Mouse (Mus musculus) liver, embryonic 11.5 days (tissue): ENCODE results near the gene Efnb3. TPM values are rescaled to one million over a fixed set of nuclear protein-coding genes. Genes with fewer than 3 reads are reported as not detected.
A peak's percentile ranks its signal among the peaks of the same experiment; 100 is the strongest.
"Not testable (repeated sequence)": the region's sequence is repeated elsewhere in the genome, so short reads cannot be mapped to it uniquely, and the experiment has no call there.

Experiments
- ATAC-seq: fragments of 200-750 bp; cut with Nextera tagmentation; replicated peaks from 2 replicates; pipeline ENCODE4 v1.8.0; 2017; ENCODE audit warnings: moderate number of reproducible peaks, mild to moderate bottlenecking, moderate TSS enrichment, moderate library complexity; ENCODE audit not compliant: low FRiP score
- DNase-seq: peaks from one replicate; pipeline ENCODE4 v3.0.0-alpha.2; 2017; ENCODE audit warnings: low spot score
- H3K27ac ChIP-seq: fragments of 300-500 bp; sonication (generic); 2 replicates; pipeline ENCODE4 v1.5.1; 2014; ENCODE audit warnings: mild to moderate bottlenecking, low read depth, low read length, control low read depth
- H3K27me3 ChIP-seq: fragments of 300-500 bp; sonication (generic); replicated peaks from 2 replicates; pipeline ENCODE4 v1.6.1; 2014; ENCODE audit warnings: low read length, mixed read lengths; ENCODE audit not compliant: control insufficient read depth, insufficient read depth
- H3K36me3 ChIP-seq: fragments of 300-500 bp; sonication (generic); 2 replicates; pipeline ENCODE4 v1.6.1; 2014; ENCODE audit warnings: mild to moderate bottlenecking, low read length, moderate library complexity, mixed read lengths; ENCODE audit not compliant: control insufficient read depth, insufficient read depth
- H3K4me1 ChIP-seq: fragments of 300-500 bp; sonication (generic); replicated peaks from 2 replicates; pipeline ENCODE4 v1.6.1; 2014; ENCODE audit warnings: low read length, mixed read lengths; ENCODE audit not compliant: control insufficient read depth, insufficient read depth
- H3K4me2 ChIP-seq: fragments of 300-500 bp; sonication (generic); 2 replicates; pipeline ENCODE4 v1.6.1; 2014; ENCODE audit warnings: mild to moderate bottlenecking, control low read depth, moderate library complexity
- H3K4me3 ChIP-seq: fragments of 300-500 bp; sonication (generic); 2 replicates; pipeline ENCODE4 v1.5.1; 2014; ENCODE audit warnings: low read depth, low read length, control low read depth
- H3K9ac ChIP-seq: fragments of 300-500 bp; sonication (generic); 2 replicates; pipeline ENCODE4 v1.6.1; 2014; ENCODE audit warnings: low read depth, low read length, control low read depth
- H3K9me3 ChIP-seq: fragments of 300-500 bp; sonication (generic); 2 replicates; pipeline ENCODE4 v1.6.1; 2016; ENCODE audit warnings: low read length, inconsistent platforms, mixed read lengths; ENCODE audit not compliant: control insufficient read depth
- WGBS: fragments of 180-500 bp; shearing (Covaris S2); extraction: QIAGEN DNeasy Blood & Tissue Kit; methylation state at CpG from one replicate; pipeline ENCODE4 v1.1.7; 2014; 5-methylcytosine and 5-hydroxymethylcytosine counted together
- polyA plus RNA-seq: library from polyadenylated mRNA; unstranded; fragments of >200 nt; fragmentation: Nextera tagmentation; extraction: Ambion mirVana; gene quantifications from 2 replicates; pipeline ENCODE4 v1.2.1, GENCODE M21; 2014

Gene Efnb3
- polyA plus RNA-seq, 1 experiment from 2014 or later, result 2.4 TPM

DNA sequence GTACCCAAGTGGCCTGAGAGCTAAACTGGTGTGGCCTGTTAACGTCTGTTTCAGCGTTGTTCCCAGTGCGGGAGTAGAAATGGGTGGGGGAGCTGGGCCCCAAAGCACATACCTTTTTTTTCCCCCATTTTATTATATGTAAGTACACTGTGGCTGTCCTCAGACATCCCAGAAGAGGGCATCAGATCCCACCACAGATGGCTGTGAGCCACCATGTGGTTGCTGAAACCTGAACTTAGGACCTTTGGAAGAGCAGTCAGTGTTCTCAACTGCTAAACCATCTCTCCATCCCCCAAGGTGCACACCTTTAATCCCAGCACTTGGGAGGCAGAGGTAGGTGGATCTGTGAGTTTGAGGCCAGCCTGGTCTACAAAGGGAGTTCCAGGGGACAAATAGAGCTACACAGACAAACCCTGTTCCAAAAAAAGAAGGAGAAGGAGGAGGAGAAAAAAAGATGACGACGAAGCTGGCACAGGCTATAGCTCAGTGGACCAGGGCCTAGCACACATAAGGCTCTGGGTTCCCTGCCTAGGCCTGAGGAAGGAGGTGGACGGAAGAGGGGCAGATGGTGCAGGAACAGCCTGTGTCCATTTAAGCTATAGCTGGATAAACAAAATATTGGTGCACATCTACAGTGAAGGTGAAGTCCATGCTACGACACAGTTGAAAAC, 27.4 kb downstream of the Efnb3 start:
- no peak for ATAC-seq
- Histone ChIP-seq H3K9ac (no peak overlapping the region), H3K4me3 (no peak overlapping the region), H3K36me3 (no peaks in the 10 kb centered on the region), H3K27ac (no peak overlapping the region), H3K27me3 (peaks cover 3% of the 10 kb centered on the region; the same call in 1 of the 2 replicates), H3K9me3 (no peaks in the 10 kb centered on the region), H3K4me1 (no peaks in the 10 kb centered on the region), H3K4me2 (no peak overlapping the region)
- DNase-seq, result no peak
- WGBS, result 77% methylated on average over 7 of the region's 7 CpGs

- not testable (repeated sequence) for DNase-seq, H3K4me3 ChIP-seq, H3K9ac ChIP-seq, H3K27ac ChIP-seq, H3K4me2 ChIP-seq, H3K36me3 ChIP-seq, H3K4me1 ChIP-seq, ATAC-seq, H3K9me3 ChIP-seq
- 82% methylated on average over 6 of the region's 6 CpGs for WGBS
- H3K27me3 ChIP-seq, result peaks cover 12% of the 10 kb centered on the region
Measured at GRCm38 (mm10) chr11:69530755-69531154, 29.2 kb downstream of the Efnb3 start.

GRCm38 (mm10) chr11:69530281-69530680, 29.7 kb downstream of the Efnb3 start:
- not testable (repeated sequence) for H3K4me2 ChIP-seq, H3K36me3 ChIP-seq, H3K4me1 ChIP-seq, DNase-seq, H3K9me3 ChIP-seq, H3K27ac ChIP-seq, H3K4me3 ChIP-seq, H3K9ac ChIP-seq, ATAC-seq
- peaks cover 12% of the 10 kb centered on the region for H3K27me3 ChIP-seq
- 88% methylated on average over 3 of the region's 3 CpGs for WGBS

DNA sequence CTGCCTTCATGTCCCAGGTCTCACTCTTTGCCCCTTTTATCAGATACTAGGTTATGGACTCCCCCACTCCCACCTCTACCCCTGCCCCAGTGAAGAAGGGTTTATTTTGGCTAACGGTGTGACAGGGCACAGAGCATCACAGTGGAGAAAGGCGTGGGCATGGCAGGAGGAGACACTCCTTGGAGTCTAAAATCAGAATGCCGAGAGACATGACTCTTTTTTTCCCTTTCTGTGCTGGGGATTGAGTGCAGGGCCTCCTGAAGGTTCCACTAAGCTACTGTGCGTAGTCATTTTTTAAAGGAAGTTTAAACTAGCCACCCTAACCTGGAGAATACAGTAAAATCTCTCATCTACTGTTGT, 32.0 kb downstream of the Efnb3 start:
- Histone ChIP-seq H3K27ac (no peak overlapping the region), H3K4me3 (no peak overlapping the region), H3K9ac (no peak overlapping the region), H3K4me1 (no peaks in the 10 kb centered on the region), H3K36me3 (no peaks in the 10 kb centered on the region), H3K27me3 (peaks cover 12% of the 10 kb centered on the region), H3K9me3 (no peaks in the 10 kb centered on the region), H3K4me2 (no peak overlapping the region)
- no peak for DNase-seq
- ATAC-seq, result no peak
- WGBS, result 79% methylated on average over 4 of the region's 4 CpGs

DNA sequence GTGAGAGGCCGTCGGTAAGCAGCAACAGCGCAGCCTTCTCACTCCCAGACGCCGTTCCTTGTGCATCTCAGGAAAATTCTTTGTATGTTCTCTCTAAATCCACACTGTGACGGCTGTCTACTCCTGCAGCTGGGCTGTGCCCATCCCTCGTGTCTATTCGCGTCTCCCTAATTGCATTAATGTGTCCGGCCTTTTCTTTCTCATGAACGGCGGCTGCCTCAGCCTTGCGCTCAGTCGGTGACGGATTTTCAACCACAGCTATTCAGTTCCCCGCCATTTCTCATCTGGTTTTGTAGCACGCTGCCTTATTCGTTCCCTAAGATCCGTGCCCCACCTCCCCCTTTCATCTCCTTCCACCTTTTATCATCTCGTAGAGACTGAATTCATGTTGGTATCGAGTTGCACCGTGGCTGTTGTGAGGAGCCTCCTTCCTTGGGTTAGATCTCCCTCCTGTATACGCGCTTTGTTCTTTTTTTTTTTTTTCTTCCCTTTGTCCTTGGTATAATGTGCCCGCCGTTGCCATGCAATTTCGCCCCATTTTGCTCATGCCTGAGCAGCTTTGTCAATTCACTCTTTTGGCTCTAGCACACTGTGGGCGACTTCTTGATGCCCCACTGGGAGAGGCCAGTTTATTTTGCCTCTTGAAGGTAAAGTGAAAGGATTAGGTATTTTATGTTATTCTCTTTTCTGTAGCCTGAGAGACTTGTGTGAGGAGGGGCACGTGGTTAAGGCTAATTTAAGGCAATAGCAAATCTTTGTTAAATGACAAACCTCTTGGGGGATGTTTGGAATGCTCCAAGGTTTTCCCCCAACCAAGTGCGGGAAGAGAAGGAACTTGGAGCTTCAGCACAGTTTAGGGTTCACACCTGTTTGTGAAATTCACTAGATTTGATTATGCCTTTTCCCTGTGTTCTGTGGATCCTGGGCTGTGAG, 32.6 kb downstream of the Efnb3 start:
- peaks cover 12% of the 10 kb centered on the region for H3K27me3 ChIP-seq
- H3K4me1 ChIP-seq, result no peaks in the 10 kb centered on the region
- 0 out of 2 replicates have a peak overlapping the region, but pooled peaks have one; percentile 36 for H3K9ac ChIP-seq
- no peak overlapping the region for H3K27ac ChIP-seq
- H3K4me2 ChIP-seq, result peak overlapping the region; percentile 54
- H3K4me3 ChIP-seq, result 0 out of 2 replicates have a peak overlapping the region, but pooled peaks have one; percentile 0
- WGBS, result 17% methylated on average over 30 of the region's 30 CpGs
- H3K36me3 ChIP-seq, result no peaks in the 10 kb centered on the region
- no peaks in the 10 kb centered on the region for H3K9me3 ChIP-seq
- ATAC-seq (no peak), DNase-seq (no peak)

DNA sequence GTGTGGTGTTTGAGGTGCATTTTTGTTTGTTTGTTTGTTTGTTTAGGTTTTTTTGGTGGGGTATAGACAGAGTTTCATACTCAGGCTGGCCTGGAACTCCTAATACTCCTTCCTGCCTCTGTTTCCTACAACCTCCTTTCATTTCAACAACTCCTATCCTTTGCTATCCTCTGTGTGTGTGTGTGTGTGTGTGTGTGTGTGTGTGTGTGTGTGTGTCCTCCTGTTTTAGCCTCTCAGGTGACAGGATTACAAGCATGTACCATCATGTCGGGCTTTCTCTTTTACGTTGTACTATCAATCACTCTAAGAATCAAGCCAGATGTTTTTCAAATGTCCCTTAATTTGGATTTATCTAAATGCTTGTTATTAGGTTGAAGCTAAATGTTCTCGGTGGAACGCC, 33.4 kb downstream of the Efnb3 start:
- Histone ChIP-seq H3K27me3 (peaks cover 12% of the 10 kb centered on the region), H3K9ac (no peak overlapping the region)

DNA sequence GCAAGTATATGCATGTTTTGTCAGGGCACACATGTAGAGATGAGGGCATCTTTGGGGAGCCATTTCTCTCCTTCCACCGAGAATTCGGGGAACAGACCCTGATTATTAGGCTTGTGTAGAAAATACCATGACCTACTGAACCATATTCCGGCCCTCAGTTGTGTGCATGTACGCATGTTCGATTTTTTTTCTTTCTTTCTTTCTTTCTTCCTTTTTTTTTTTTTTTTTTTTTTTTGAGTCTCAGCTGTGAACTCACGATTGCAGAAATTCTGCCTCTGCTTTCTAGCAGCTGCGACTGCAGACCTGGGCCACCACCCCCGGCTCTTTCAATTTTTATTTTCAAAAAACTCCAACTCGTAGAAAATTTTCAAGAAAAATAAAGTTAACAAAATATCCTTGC, 34.3 kb downstream of the Efnb3 start:
- 78% methylated on average over 9 of the region's 9 CpGs for WGBS
- no peak for DNase-seq
- peaks cover 12% of the 10 kb centered on the region for H3K27me3 ChIP-seq
- H3K4me1 ChIP-seq, result peaks cover 14% of the 10 kb centered on the region
- H3K9me3 ChIP-seq, result no peaks in the 10 kb centered on the region
- no peak overlapping the region for H3K4me3 ChIP-seq
- no peak overlapping the region for H3K9ac ChIP-seq
- no peak overlapping the region for H3K4me2 ChIP-seq
- H3K36me3 ChIP-seq, result no peaks in the 10 kb centered on the region
- H3K27ac ChIP-seq, result no peak overlapping the region
- no peak for ATAC-seq

More for the DNA sequence above, 33.4 kb downstream of the Efnb3 start:
- WGBS, result 58% methylated on average over 4 of the region's 4 CpGs
- Histone ChIP-seq H3K27ac (no peak overlapping the region), H3K4me1 (peaks cover 4% of the 10 kb centered on the region; the same call in 1 of the 2 replicates), H3K9me3 (no peaks in the 10 kb centered on the region), H3K4me3 (no peak overlapping the region), H3K4me2 (no peak overlapping the region), H3K36me3 (no peaks in the 10 kb centered on the region)
- DNase-seq (no peak), ATAC-seq (no peak)

DNA sequence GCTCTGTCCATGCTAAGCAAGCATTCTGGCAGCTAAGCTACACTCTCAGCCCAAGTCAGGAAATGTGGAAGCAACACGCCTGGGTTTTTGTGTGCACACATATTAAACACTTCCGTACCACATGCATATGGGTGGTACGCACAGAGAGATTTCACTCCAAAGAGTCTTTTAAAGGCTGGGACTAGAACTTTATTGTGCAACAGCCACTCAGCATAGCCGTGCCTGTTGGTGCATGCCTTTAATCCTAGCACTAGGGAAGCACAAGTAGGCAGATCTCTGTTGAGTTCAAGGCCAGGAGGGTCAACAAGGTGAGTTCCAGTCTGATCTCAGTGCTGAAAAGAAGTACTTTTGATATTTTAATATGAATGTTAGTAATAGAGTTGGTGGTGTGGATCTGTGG, 36.4 kb downstream of the Efnb3 start:
- Histone ChIP-seq H3K9me3 (no peaks in the 10 kb centered on the region), H3K4me1 (peaks cover 14% of the 10 kb centered on the region), H3K27me3 (peaks cover 9% of the 10 kb centered on the region), H3K27ac (no peak overlapping the region), H3K4me2 (no peak overlapping the region), H3K4me3 (no peak overlapping the region), H3K9ac (no peak overlapping the region), H3K36me3 (no peaks in the 10 kb centered on the region)
- ATAC-seq (no peak), DNase-seq (no peak)
- 84% methylated on average over 4 of the region's 4 CpGs for WGBS
